Mouse (Mus musculus) hematopoietic multipotent progenitor cell, adult 10-12 weeks (in vitro differentiated cells): ENCODE results near the gene Olfr1243. TPM values are rescaled to one million over a fixed set of nuclear protein-coding genes. Genes with fewer than 3 reads are reported as not detected.

Experiments used
- polyA plus RNA-seq: library from polyadenylated mRNA; stranded (reverse); fragments of >175 nt; gene quantifications from 2 replicates; pipeline ENCODE4 v1.2.3, GENCODE M21; 2012; ENCODE audit warnings: low replicate concordance

The Olfr1243 gene
- polyA plus RNA-seq: not detected in 2 replicates

GRCm38 (mm10) chr2:89531387-89531786 is at the start of gene Olfr1243:
TSS of gene Olfr1243 (minus strand) at chr2:89531487.

GRCm38 (mm10) chr2:89578347-89578746 is 47.1 kb upstream of the Olfr1243 start, which contains the start of gene Olfr1245:
TSS of gene Olfr1245 (minus strand) at chr2:89578447.

GRCm38 (mm10) chr2:89498235-89498634 is 33.1 kb downstream of the Olfr1243 start, which contains the start of gene Olfr1242:
TSS of gene Olfr1242 (minus strand) at chr2:89498335.

GRCm38 (mm10) chr2:89487026-89487425 is 44.3 kb downstream of the Olfr1243 start, which contains the start of gene Olfr1241:
TSS of gene Olfr1241 (minus strand) at chr2:89487126.

Other genes with a start within 250 kb of the Olfr1243 start
- not detected in 2 replicates for gene Olfr1229, start 243.5 kb downstream of the Olfr1243 start, polyA plus RNA-seq
- not detected in 2 replicates for gene Olfr1230, start 234.2 kb downstream of the Olfr1243 start, polyA plus RNA-seq
- gene Olfr1231, start 224.4 kb downstream of the Olfr1243 start, polyA plus RNA-seq: not detected in 2 replicates
- not detected in 2 replicates for gene Olfr1232, start 201.8 kb downstream of the Olfr1243 start, polyA plus RNA-seq
- gene Olfr1233, start 189.1 kb downstream of the Olfr1243 start, polyA plus RNA-seq: not detected in 2 replicates
- not detected in 2 replicates for gene Olfr1234, start 166.6 kb downstream of the Olfr1243 start, polyA plus RNA-seq
- gene Olfr1238, start 121.8 kb downstream of the Olfr1243 start, polyA plus RNA-seq: not detected in 2 replicates
- gene Olfr1239, start 111.1 kb downstream of the Olfr1243 start, polyA plus RNA-seq: not detected in 2 replicates
- gene Olfr1240, start 88.5 kb downstream of the Olfr1243 start, polyA plus RNA-seq: not detected in 2 replicates
- gene Olfr1241, start 44.4 kb downstream of the Olfr1243 start, polyA plus RNA-seq: not detected in 2 replicates
- not detected in 2 replicates for gene Olfr1242, start 33.2 kb downstream of the Olfr1243 start, polyA plus RNA-seq
- gene Olfr1245, start 47.0 kb upstream of the Olfr1243 start, polyA plus RNA-seq: not detected in 2 replicates
- not detected in 2 replicates for gene Olfr1246, start 61.7 kb upstream of the Olfr1243 start, polyA plus RNA-seq
- not detected in 2 replicates for gene Olfr1247, start 82.6 kb upstream of the Olfr1243 start, polyA plus RNA-seq
- gene Olfr1248, start 86.8 kb upstream of the Olfr1243 start, polyA plus RNA-seq: not detected in 2 replicates
- 0.05 TPM in 1 of 2 replicates, not detected in the other for gene Olfr1249, start 103.5 kb upstream of the Olfr1243 start, polyA plus RNA-seq
- not detected in 2 replicates for gene Olfr1250, start 130.0 kb upstream of the Olfr1243 start, polyA plus RNA-seq
- not detected in 2 replicates for gene Olfr1251, start 140.4 kb upstream of the Olfr1243 start, polyA plus RNA-seq
- gene Olfr1252, start 193.5 kb upstream of the Olfr1243 start, polyA plus RNA-seq: not detected in 2 replicates
- not detected in 2 replicates for gene Olfr1253, start 225.6 kb upstream of the Olfr1243 start, polyA plus RNA-seq